Comparison of ENCODE assay signal across 17 mouse cellular contexts in genomic region chr16:30693206-30693605, GRCm38 (mm10).
DNase-seq lines count a peak whose midpoint lies in the region; ATAC-seq and TF ChIP-seq lines count a peak whose summit lies in the region.
"Had no signal": no experiment of that assay in that cellular context is flagged by ENCODE, and none has a peak within 500 bp of the region (broad histone marks: within the 10 kb centered on the region; RNA-seq: fewer than 3 reads in every experiment).

No protein-coding gene starts in this region.

- ATAC-seq in embryonic facial prominence, embryonic 11.5 days (replicated peaks; ENCODE audit: insufficient number of reproducible peaks, low FRiP score, low TSS enrichment, low read depth) = no peak
- ATAC-seq in kidney, embryonic 14.5 days (ENCODE audit: low FRiP score, low TSS enrichment) = no peak
- ATAC-seq in embryonic facial prominence, embryonic 13.5 days (ENCODE audit: insufficient number of reproducible peaks, insufficient read depth, low FRiP score, low TSS enrichment, low read depth) = no peak
- ATAC-seq in limb, embryonic 14.5 days (ENCODE audit: low FRiP score, low read depth) = no peak
- ATAC-seq: CD4-positive, CD25-positive, alpha-beta regulatory T cell, adult 4 months; forebrain, postnatal 0 days had no signal

- H3K36me3 ChIP-seq in embryonic facial prominence, embryonic 11.5 days (replicated peaks; ENCODE audit: control insufficient read depth, insufficient read depth, low read depth, low read length) = no peaks in the 10 kb centered on the region
- H3K36me3 ChIP-seq in embryonic facial prominence, embryonic 10.5 days (replicated peaks) = no peaks in the 10 kb centered on the region
- H3K36me3 ChIP-seq in kidney, adult 2 months (ENCODE audit: control insufficient read depth, insufficient read depth, low read length) = no peaks in the 10 kb centered on the region
- no peaks in the 10 kb centered on the region for H3K36me3 ChIP-seq in kidney, embryonic 14.5 days (ENCODE audit: control insufficient read depth, insufficient read depth, low read length)
- H3K36me3 ChIP-seq in embryonic facial prominence, embryonic 13.5 days = no peaks in the 10 kb centered on the region
- H3K36me3 ChIP-seq in limb, embryonic 14.5 days (ENCODE audit: control insufficient read depth, insufficient read depth, low read length) = no peaks in the 10 kb centered on the region
- H3K36me3 ChIP-seq: forebrain, embryonic 12.5 days; heart, embryonic 12.5 days; hindbrain, embryonic 15.5 days had no signal

- peak; percentile 51 for DNase-seq in embryonic facial prominence, embryonic 11.5 days (ENCODE audit: low spot score)
- DNase-seq in embryonic facial prominence, embryonic 10.5 days (ENCODE audit: low spot score) = no peak
- DNase-seq in kidney, adult 2 months = no peak
- peak; percentile 16 for DNase-seq in limb, embryonic 14.5 days (ENCODE audit: low spot score)
- DNase-seq in layer of hippocampus, adult 8-10 months (ENCODE audit: low spot score in 2 of 2) = no peak
- DNase-seq in urinary bladder, adult 18-20 months (ENCODE audit: low spot score in 2 of 2) = no peak
- DNase-seq: B cell, adult 2 months; cerebellum, adult 18-20 months; cerebellum, adult 9-11 months; cerebellum, postnatal 36 days; forebrain, postnatal 0 days had no signal

- no peak for TF ChIP-seq CTCF in kidney, adult 2 months (conservative IDR thresholded peaks at IDR 0.05; ENCODE audit: insufficient read depth, insufficient read length, low read depth, low read length)

- no peaks in the 10 kb centered on the region for H3K27me3 ChIP-seq in embryonic facial prominence, embryonic 11.5 days (ENCODE audit: control insufficient read depth, insufficient read depth, low read length)
- no peaks in the 10 kb centered on the region for H3K27me3 ChIP-seq in embryonic facial prominence, embryonic 10.5 days (replicated peaks; ENCODE audit: low read depth, poor library complexity, severe bottlenecking)
- no peaks in the 10 kb centered on the region for H3K27me3 ChIP-seq in kidney, adult 2 months (replicated peaks; ENCODE audit: control insufficient read depth, insufficient read depth, low read length)
- no peaks in the 10 kb centered on the region for H3K27me3 ChIP-seq in kidney, embryonic 14.5 days (ENCODE audit: control insufficient read depth, insufficient read depth, low read length)
- no peaks in the 10 kb centered on the region for H3K27me3 ChIP-seq in embryonic facial prominence, embryonic 13.5 days
- 0 out of 2 replicates have a peak, but pooled peaks cover 3% of the 10 kb centered on the region for H3K27me3 ChIP-seq in limb, embryonic 14.5 days (ENCODE audit: control insufficient read depth, insufficient read depth, low read length)
- H3K27me3 ChIP-seq: forebrain, embryonic 12.5 days; heart, embryonic 12.5 days; hindbrain, embryonic 15.5 days had no signal

- H3K9me3 ChIP-seq in embryonic facial prominence, embryonic 11.5 days (replicated peaks; ENCODE audit: control insufficient read depth, low read length) = no peaks in the 10 kb centered on the region
- no peaks in the 10 kb centered on the region for H3K9me3 ChIP-seq in embryonic facial prominence, embryonic 10.5 days
- H3K9me3 ChIP-seq in kidney, embryonic 14.5 days (ENCODE audit: control insufficient read depth, low read length) = no peaks in the 10 kb centered on the region
- no peaks in the 10 kb centered on the region for H3K9me3 ChIP-seq in embryonic facial prominence, embryonic 13.5 days
- H3K9me3 ChIP-seq in limb, embryonic 14.5 days (ENCODE audit: control insufficient read depth, low read length) = no peaks in the 10 kb centered on the region
- H3K9me3 ChIP-seq: forebrain, embryonic 12.5 days; heart, embryonic 12.5 days; hindbrain, embryonic 15.5 days had no signal

- TF ChIP-seq POLR2A in kidney, adult 2 months (IDR thresholded peaks at IDR 0.05; ENCODE audit: low read depth, low read length) = no peak
- TF ChIP-seq POLR2A in limb, embryonic 14.5 days (IDR thresholded peaks at IDR 0.05; ENCODE audit: borderline replicate concordance, extremely low read depth, insufficient read depth, insufficient read length) = no peak

- no peak overlapping the region for H3K9ac ChIP-seq in embryonic facial prominence, embryonic 11.5 days (replicated peaks; ENCODE audit: low read length)
- H3K9ac ChIP-seq in kidney, embryonic 14.5 days (ENCODE audit: low read depth, low read length) = no peak overlapping the region
- no peak overlapping the region for H3K9ac ChIP-seq in embryonic facial prominence, embryonic 13.5 days
- no peak overlapping the region for H3K9ac ChIP-seq in limb, embryonic 14.5 days (ENCODE audit: low read depth, low read length, severe bottlenecking)
- H3K9ac ChIP-seq: forebrain, embryonic 12.5 days; forebrain, postnatal 0 days; heart, embryonic 12.5 days; hindbrain, embryonic 15.5 days had no signal

- no peaks in the 10 kb centered on the region; the same call in none of the 2 replicates for H3K4me1 ChIP-seq in embryonic facial prominence, embryonic 11.5 days (ENCODE audit: control insufficient read depth, insufficient read depth, low read length)
- peaks cover 26% of the 10 kb centered on the region for H3K4me1 ChIP-seq in embryonic facial prominence, embryonic 10.5 days
- H3K4me1 ChIP-seq in kidney, adult 2 months (ENCODE audit: control insufficient read depth, insufficient read depth, low read length) = peaks cover 13% of the 10 kb centered on the region
- no peaks in the 10 kb centered on the region for H3K4me1 ChIP-seq in kidney, embryonic 14.5 days (ENCODE audit: control insufficient read depth, insufficient read depth, low read length)
- peaks cover 15% of the 10 kb centered on the region for H3K4me1 ChIP-seq in embryonic facial prominence, embryonic 13.5 days
- H3K4me1 ChIP-seq in limb, embryonic 14.5 days (ENCODE audit: control insufficient read depth, insufficient read depth, low read length) = peaks cover 16% of the 10 kb centered on the region

- H3K4me2 ChIP-seq in embryonic facial prominence, embryonic 11.5 days (ENCODE audit: low read depth, low read length) = no peak overlapping the region
- no peak overlapping the region for H3K4me2 ChIP-seq in kidney, embryonic 14.5 days (replicated peaks; ENCODE audit: low read depth, low read length)
- no peak overlapping the region for H3K4me2 ChIP-seq in embryonic facial prominence, embryonic 13.5 days
- H3K4me2 ChIP-seq in limb, embryonic 14.5 days (replicated peaks; ENCODE audit: low read depth, low read length, severe bottlenecking) = no peak overlapping the region
- H3K4me2 ChIP-seq: forebrain, embryonic 12.5 days; heart, embryonic 12.5 days; hindbrain, embryonic 15.5 days had no signal

- H3K27ac ChIP-seq in embryonic facial prominence, embryonic 11.5 days (replicated peaks; ENCODE audit: low read depth, low read length) = no peak overlapping the region
- H3K27ac ChIP-seq in embryonic facial prominence, embryonic 10.5 days (replicated peaks) = no peak overlapping the region
- H3K27ac ChIP-seq in kidney, adult 2 months (ENCODE audit: insufficient read depth, low read depth, low read length) = peak overlapping the region; percentile 56; the same call in 1 of the 2 replicates
- H3K27ac ChIP-seq in kidney, embryonic 14.5 days (ENCODE audit: low read depth, low read length) = no peak overlapping the region
- H3K27ac ChIP-seq in embryonic facial prominence, embryonic 13.5 days = peak overlapping the region; percentile 39; the same call in 1 of the 2 replicates
- 0 out of 2 replicates have a peak overlapping the region, but pooled peaks have one; percentile 33 for H3K27ac ChIP-seq in limb, embryonic 14.5 days (replicated peaks; ENCODE audit: low read depth, low read length)
- H3K27ac ChIP-seq: forebrain, embryonic 12.5 days; hindbrain, embryonic 15.5 days had no signal

- 71% methylated on average over 3 of the region's 3 CpGs for WGBS in embryonic facial prominence, embryonic 11.5 days
- WGBS in embryonic facial prominence, embryonic 10.5 days = 85% methylated on average over 3 of the region's 3 CpGs
- 68% methylated on average over 3 of the region's 3 CpGs for WGBS in kidney, adult 2 months
- WGBS in kidney, embryonic 14.5 days = 86% methylated on average over 3 of the region's 3 CpGs
- 56% methylated on average over 3 of the region's 3 CpGs for WGBS in embryonic facial prominence, embryonic 13.5 days
- WGBS in limb, embryonic 14.5 days = 55% methylated on average over 3 of the region's 3 CpGs

- H3K4me3 ChIP-seq in embryonic facial prominence, embryonic 11.5 days (ENCODE audit: low read depth, low read length) = no peak overlapping the region
- no peak overlapping the region for H3K4me3 ChIP-seq in embryonic facial prominence, embryonic 10.5 days
- H3K4me3 ChIP-seq in kidney, adult 2 months (ENCODE audit: insufficient read depth, low read depth, low read length) = no peak overlapping the region
- no peak overlapping the region for H3K4me3 ChIP-seq in kidney, embryonic 14.5 days (ENCODE audit: low read length)
- no peak overlapping the region for H3K4me3 ChIP-seq in embryonic facial prominence, embryonic 13.5 days
- H3K4me3 ChIP-seq in limb, embryonic 14.5 days (replicated peaks; ENCODE audit: low read length) = no peak overlapping the region
- H3K4me3 ChIP-seq: forebrain, embryonic 12.5 days; heart, embryonic 12.5 days; hindbrain, embryonic 15.5 days had no signal

Comparison
In these comparisons a context has a peak if more than half of its experiments do, and no peak if none do; other contexts are left out.
1. DNase-seq: peak in embryonic facial prominence, embryonic 11.5 days (single experiment) and limb, embryonic 14.5 days (single experiment); none in embryonic facial prominence, embryonic 10.5 days (single experiment), kidney, adult 2 months (single experiment), layer of hippocampus, adult 8-10 months (0 of 2) and urinary bladder, adult 18-20 months (0 of 2).
2. H3K27ac ChIP-seq: peak in kidney, adult 2 months (single experiment), embryonic facial prominence, embryonic 13.5 days (single experiment) and limb, embryonic 14.5 days (single experiment); none in embryonic facial prominence, embryonic 11.5 days (single experiment), embryonic facial prominence, embryonic 10.5 days (single experiment) and kidney, embryonic 14.5 days (single experiment).